Comparison of ENCODE assay signal across 8 mouse cellular contexts in genomic region chr17:46736160-46736559, GRCm38 (mm10). TPM values are rescaled to one million over a fixed set of nuclear protein-coding genes. Genes with fewer than 3 reads are reported as not detected.
A peak's percentile ranks its signal among the peaks of the same experiment; 100 is the strongest.
DNase-seq lines count a peak whose midpoint lies in the region; ATAC-seq and TF ChIP-seq lines count a peak whose summit lies in the region.

No protein-coding gene starts in this region.

- H3K4me3 ChIP-seq in cerebellum, adult 2 months (replicated peaks; ENCODE audit: insufficient read depth, low read depth, low read length) = no peak overlapping the region
- H3K4me3 ChIP-seq in left cerebral cortex, adult 2 months = no peak overlapping the region
- no peak overlapping the region for H3K4me3 ChIP-seq in liver, embryonic 16.5 days (ENCODE audit: low read depth, low read length)
- no peak overlapping the region for H3K4me3 ChIP-seq in stomach, postnatal 0 days (ENCODE audit: low read depth, low read length)

- no peak overlapping the region for H3K9ac ChIP-seq in liver, embryonic 16.5 days (ENCODE audit: low read depth, low read length)
- no peak overlapping the region for H3K9ac ChIP-seq in stomach, postnatal 0 days (ENCODE audit: low read length)

- H3K4me1 ChIP-seq in cerebellum, adult 2 months (ENCODE audit: control insufficient read depth, insufficient read depth, low read length) = no peaks in the 10 kb centered on the region
- H3K4me1 ChIP-seq in liver, embryonic 16.5 days (ENCODE audit: control insufficient read depth, low read depth, low read length) = peaks cover 4% of the 10 kb centered on the region; the same call in 1 of the 2 replicates
- H3K4me1 ChIP-seq in stomach, postnatal 0 days (replicated peaks; ENCODE audit: control insufficient read depth, insufficient read depth) = no peaks in the 10 kb centered on the region

- no peaks in the 10 kb centered on the region for H3K9me3 ChIP-seq in liver, embryonic 16.5 days (replicated peaks; ENCODE audit: control insufficient read depth, low read length)
- H3K9me3 ChIP-seq in stomach, postnatal 0 days (ENCODE audit: control insufficient read depth, low read length) = no peaks in the 10 kb centered on the region

- H3K4me2 ChIP-seq in liver, embryonic 16.5 days (ENCODE audit: low read depth, low read length) = no peak overlapping the region
- no peak overlapping the region for H3K4me2 ChIP-seq in stomach, postnatal 0 days (replicated peaks; ENCODE audit: low read depth)

- H3K27me3 ChIP-seq in cerebellum, adult 2 months (ENCODE audit: control insufficient read depth, insufficient read depth, low read length) = no peaks in the 10 kb centered on the region
- H3K27me3 ChIP-seq in liver, embryonic 16.5 days (ENCODE audit: control insufficient read depth, insufficient read depth, low read depth, low read length) = no peaks in the 10 kb centered on the region
- H3K27me3 ChIP-seq in stomach, postnatal 0 days (ENCODE audit: control insufficient read depth, insufficient read depth, low read length) = no peaks in the 10 kb centered on the region

- H3K27ac ChIP-seq in cerebellum, adult 2 months (ENCODE audit: insufficient read depth, low read length) = no peak overlapping the region
- no peak overlapping the region for H3K27ac ChIP-seq in left cerebral cortex, adult 2 months
- peak overlapping the region; percentile 51 for H3K27ac ChIP-seq in liver, embryonic 16.5 days (ENCODE audit: low read length)
- no peak overlapping the region for H3K27ac ChIP-seq in stomach, postnatal 0 days (replicated peaks)

- no peak for TF ChIP-seq POLR2A in cerebellum, adult 2 months (IDR thresholded peaks at IDR 0.05; ENCODE audit: borderline replicate concordance, insufficient read depth, low read length)

- no peak for DNase-seq in cerebellum, adult 2 months
- DNase-seq in cerebellum, postnatal 36 days = no peak
- no peak for DNase-seq in left cerebral cortex, adult 2 months (ENCODE audit: extremely low spot score in 1 of 2, low spot score in 2 of 2)
- DNase-seq in left cerebral cortex, adult 9 months (ENCODE audit: low spot score in 2 of 2) = no peak
- peak; percentile 36 for DNase-seq in brain, adult 2 months (ENCODE audit: low read depth, low spot score)
- peak; percentile 56 for DNase-seq in stomach, postnatal 0 days (ENCODE audit: low spot score)
- no peak for DNase-seq in gastrocnemius, adult 18-20 months (ENCODE audit: low spot score)

- WGBS in cerebellum, adult 2 months = 61% methylated on average over 10 of the region's 10 CpGs
- WGBS in liver, embryonic 16.5 days (ENCODE audit: insufficient replicate concordance) = 56% methylated on average over 10 of the region's 10 CpGs
- WGBS in stomach, postnatal 0 days = 49% methylated on average over 10 of the region's 10 CpGs

- intact Hi-C loops in left cerebral cortex, adult 2 months (cut with DNase I) = no loop called here

- peak; percentile 35; the same call in 1 of the 2 replicates for TF ChIP-seq CTCF in cerebellum, adult 2 months (IDR thresholded peaks at IDR 0.05; ENCODE audit: borderline replicate concordance, insufficient read depth, low read depth, low read length)
- peak; percentile 54 for TF ChIP-seq CTCF in left cerebral cortex, adult 2 months (IDR thresholded peaks at IDR 0.05)
- TF ChIP-seq CTCF in stomach, postnatal 0 days (IDR thresholded peaks at IDR 0.05; ENCODE audit: low read depth) = peak; percentile 66

- no peak for ATAC-seq in liver, embryonic 16.5 days (ENCODE audit: low read depth)
- ATAC-seq in stomach, postnatal 0 days (ENCODE audit: low FRiP score, low TSS enrichment) = peak; percentile 38

- no peak for TF ChIP-seq EP300 in stomach, postnatal 0 days (optimal IDR thresholded peaks at IDR 0.05)

- H3K36me3 ChIP-seq in liver, embryonic 16.5 days (ENCODE audit: control insufficient read depth, insufficient read depth) = no peaks in the 10 kb centered on the region
- 0 out of 2 replicates have a peak, but pooled peaks cover 8% of the 10 kb centered on the region for H3K36me3 ChIP-seq in stomach, postnatal 0 days (ENCODE audit: control insufficient read depth, insufficient read depth, low read length)

RNA-seq across cellular contexts. Expression of gene Gnmt, which starts 7.2 kb away (rescaled TPM):
- 12.0 and 18.1 TPM in 2 replicates for polyA plus RNA-seq in cerebellum, adult 2 months (2012; rRNA removed)
- total RNA-seq in left cerebral cortex, adult 2 months (2021) = 1 to 10 TPM in 1 of 2 experiments, under 1 TPM in 1; 0.70 to 2.1 TPM
- 112 and 152 TPM in 2 replicates for polyA plus RNA-seq in liver, embryonic 16.5 days (2015; fragmentation: Nextera tagmentation; extraction: Ambion mirVana)
- 2.1 and 3.1 TPM in 2 replicates for polyA plus RNA-seq in stomach, postnatal 0 days (2015; fragmentation: Nextera tagmentation; extraction: Ambion mirVana)
- 1 to 10 TPM; 2.2 to 3.4 TPM for total RNA-seq in gastrocnemius, adult 18-20 months (2021)

RNA-seq across cellular contexts. Expression of gene Cnpy3, which starts 15.9 kb away (rescaled TPM):
- 68.6 and 76.6 TPM in 2 replicates for polyA plus RNA-seq in cerebellum, adult 2 months (2012; rRNA removed)
- total RNA-seq in left cerebral cortex, adult 2 months (2021) = 10 to 100 TPM; 65.1 to 68.1 TPM
- polyA plus RNA-seq in liver, embryonic 16.5 days (2015; fragmentation: Nextera tagmentation; extraction: Ambion mirVana) = 24.7 TPM in 2 replicates
- polyA plus RNA-seq in stomach, postnatal 0 days (2015; fragmentation: Nextera tagmentation; extraction: Ambion mirVana) = 39.0 and 39.9 TPM in 2 replicates
- 1 to 10 TPM; 7.0 to 8.2 TPM for total RNA-seq in gastrocnemius, adult 18-20 months (2021)

RNA-seq across cellular contexts. Expression of gene Pex6, which starts 24.9 kb away (rescaled TPM):
- polyA plus RNA-seq in cerebellum, adult 2 months (2012; rRNA removed) = 46.5 and 52.4 TPM in 2 replicates
- 10 to 100 TPM; 54.6 to 55.5 TPM for total RNA-seq in left cerebral cortex, adult 2 months (2021)
- 8.1 and 10.4 TPM in 2 replicates for polyA plus RNA-seq in liver, embryonic 16.5 days (2015; fragmentation: Nextera tagmentation; extraction: Ambion mirVana)
- polyA plus RNA-seq in stomach, postnatal 0 days (2015; fragmentation: Nextera tagmentation; extraction: Ambion mirVana) = 9.8 and 11.8 TPM in 2 replicates
- 10 to 100 TPM; 13.6 to 15.0 TPM for total RNA-seq in gastrocnemius, adult 18-20 months (2021)

RNA-seq across cellular contexts. Expression of gene Ptcra, which starts 27.4 kb away (rescaled TPM):
- 0.19 and 0.23 TPM in 2 replicates for polyA plus RNA-seq in cerebellum, adult 2 months (2012; rRNA removed)
- under 1 TPM in 1 of 2 experiments, not detected in 1; 0.28 TPM for total RNA-seq in left cerebral cortex, adult 2 months (2021)
- 0.13 and 0.16 TPM in 2 replicates for polyA plus RNA-seq in liver, embryonic 16.5 days (2015; fragmentation: Nextera tagmentation; extraction: Ambion mirVana)
- 0.50 TPM in 2 replicates for polyA plus RNA-seq in stomach, postnatal 0 days (2015; fragmentation: Nextera tagmentation; extraction: Ambion mirVana)
- total RNA-seq in gastrocnemius, adult 18-20 months (2021) = not detected

RNA-seq across cellular contexts. Expression of gene Ppp2r5d, which starts 31.2 kb away (rescaled TPM):
- polyA plus RNA-seq in cerebellum, adult 2 months (2012; rRNA removed) = 137 and 139 TPM in 2 replicates
- 10 to 100 TPM; 79.5 to 83.9 TPM for total RNA-seq in left cerebral cortex, adult 2 months (2021)
- polyA plus RNA-seq in liver, embryonic 16.5 days (2015; fragmentation: Nextera tagmentation; extraction: Ambion mirVana) = 25.5 and 28.7 TPM in 2 replicates
- 27.2 and 30.3 TPM in 2 replicates for polyA plus RNA-seq in stomach, postnatal 0 days (2015; fragmentation: Nextera tagmentation; extraction: Ambion mirVana)
- total RNA-seq in gastrocnemius, adult 18-20 months (2021) = 10 to 100 TPM; 26.4 to 28.3 TPM

Comparison
In these comparisons a context has a peak if more than half of its experiments do, and no peak if none do; other contexts are left out.
1. DNase-seq: peak in brain, adult 2 months (single experiment) and stomach, postnatal 0 days (single experiment); none in cerebellum, adult 2 months (0 of 2), cerebellum, postnatal 36 days (0 of 2), left cerebral cortex, adult 2 months (0 of 2), left cerebral cortex, adult 9 months (0 of 2) and gastrocnemius, adult 18-20 months (single experiment).
2. Peak in every context shown above with its lines, with median percentiles within 50 percentile points of each other: CTCF ChIP-seq.